Mouse (Mus musculus): ENCODE measurements around the gene Zbtb21. TPM values are rescaled to one million over a fixed set of nuclear protein-coding genes. Genes with fewer than 3 reads are reported as not detected.

The Zbtb21 gene
- polyA plus RNA-seq, 1 experiment from 2014 or later, result 8.4 TPM

- no peak overlapping the region for H3K4me2 ChIP-seq (ENCODE audit: low read length)
- H3K9ac ChIP-seq (ENCODE audit: low read length), result no peak overlapping the region
- H3K4me3 ChIP-seq (ENCODE audit: control insufficient read depth in 1 of 2, insufficient read depth in 1 of 2, low read depth in 1 of 2, low read length in 2 of 2), result no peak overlapping the region
- WGBS, result 71% methylated on average over 1 of the region's 1 CpGs
- no peaks in the 10 kb centered on the region for H3K27me3 ChIP-seq (ENCODE audit: control insufficient read depth, insufficient read depth, low read length)
- H3K4me1 ChIP-seq (ENCODE audit: control insufficient read depth in 2 of 2, insufficient read depth in 2 of 2, low read length in 2 of 2), result peaks cover 4 to 30% of the 10 kb centered on the region in 2 experiments
- no peak for ATAC-seq (ENCODE audit: insufficient number of reproducible peaks, insufficient read depth, low FRiP score, low read depth)
- no peaks in the 10 kb centered on the region for H3K9me3 ChIP-seq (ENCODE audit: control insufficient read depth, low read length)
- no peak overlapping the region for H3K27ac ChIP-seq (replicated peaks in 1 of 2; ENCODE audit: control insufficient read depth in 1 of 2, insufficient read depth in 1 of 2, low read depth in 2 of 2, low read length in 2 of 2)
- H3K36me3 ChIP-seq (ENCODE audit: control insufficient read depth, insufficient read depth, low read length), result peaks cover 5% of the 10 kb centered on the region; the same call in 1 of the 2 replicates
Measured at GRCm38 (mm10) chr16:97923700-97924099, 38.7 kb downstream of the Zbtb21 start.

GRCm38 (mm10) chr16:97922779-97923126 lies 39.7 kb downstream of the Zbtb21 start:
- peaks cover 5% of the 10 kb centered on the region; the same call in 1 of the 2 replicates for H3K36me3 ChIP-seq (ENCODE audit: control insufficient read depth, insufficient read depth, low read length)
- H3K9me3 ChIP-seq (ENCODE audit: control insufficient read depth, low read length), result no peaks in the 10 kb centered on the region
- peaks cover 4 to 30% of the 10 kb centered on the region in 2 experiments for H3K4me1 ChIP-seq (ENCODE audit: control insufficient read depth in 2 of 2, insufficient read depth in 2 of 2, low read length in 2 of 2)
- ATAC-seq (ENCODE audit: insufficient number of reproducible peaks, insufficient read depth, low FRiP score, low read depth), result no peak
- H3K9ac ChIP-seq (ENCODE audit: low read length), result peak overlapping the region; percentile 81
- peak overlapping the region in 1 of 2 experiments; percentile 83; a peak in 1 of 4 replicates for H3K27ac ChIP-seq (replicated peaks in 1 of 2; ENCODE audit: control insufficient read depth in 1 of 2, insufficient read depth in 1 of 2, low read depth in 2 of 2, low read length in 2 of 2)
- WGBS, result 2% methylated on average over 9 of the region's 9 CpGs
- peak overlapping the region; percentile 79 for H3K4me2 ChIP-seq (ENCODE audit: low read length)
- peak overlapping the region; percentile 80 to 84 for H3K4me3 ChIP-seq (ENCODE audit: control insufficient read depth in 1 of 2, insufficient read depth in 1 of 2, low read depth in 1 of 2, low read length in 2 of 2)
- no peaks in the 10 kb centered on the region for H3K27me3 ChIP-seq (ENCODE audit: control insufficient read depth, insufficient read depth, low read length)

GRCm38 (mm10) chr16:97921961-97922778 lies 40.3 kb downstream of the Zbtb21 start:
- ATAC-seq (ENCODE audit: insufficient number of reproducible peaks, insufficient read depth, low FRiP score, low read depth), result peak; percentile 87
- peak overlapping the region; percentile 81 for H3K9ac ChIP-seq (ENCODE audit: low read length)
- H3K36me3 ChIP-seq (ENCODE audit: control insufficient read depth, insufficient read depth, low read length), result peaks cover 5% of the 10 kb centered on the region; the same call in 1 of the 2 replicates
- under 1% methylated on average over 74 of the region's 75 CpGs for WGBS
- H3K27me3 ChIP-seq (ENCODE audit: control insufficient read depth, insufficient read depth, low read length), result no peaks in the 10 kb centered on the region
- peak overlapping the region; percentile 80 to 84 for H3K4me3 ChIP-seq (ENCODE audit: control insufficient read depth in 1 of 2, insufficient read depth in 1 of 2, low read depth in 1 of 2, low read length in 2 of 2)
- H3K27ac ChIP-seq (replicated peaks in 1 of 2; ENCODE audit: control insufficient read depth in 1 of 2, insufficient read depth in 1 of 2, low read depth in 2 of 2, low read length in 2 of 2), result peak overlapping the region; percentile 83
- peak overlapping the region; percentile 79 for H3K4me2 ChIP-seq (ENCODE audit: low read length)
- no peaks in the 10 kb centered on the region for H3K9me3 ChIP-seq (ENCODE audit: control insufficient read depth, low read length)
- H3K4me1 ChIP-seq (ENCODE audit: control insufficient read depth in 2 of 2, insufficient read depth in 2 of 2, low read length in 2 of 2), result peaks cover 4 to 30% of the 10 kb centered on the region in 2 experiments

GRCm38 (mm10) chr16:97920621-97921020 lies 41.8 kb downstream of the Zbtb21 start:
- no peak overlapping the region for H3K4me3 ChIP-seq (ENCODE audit: control insufficient read depth in 1 of 2, insufficient read depth in 1 of 2, low read depth in 1 of 2, low read length in 2 of 2)
- H3K36me3 ChIP-seq (ENCODE audit: control insufficient read depth, insufficient read depth, low read length), result peaks cover 5% of the 10 kb centered on the region; the same call in 1 of the 2 replicates
- H3K4me1 ChIP-seq (ENCODE audit: control insufficient read depth in 2 of 2, insufficient read depth in 2 of 2, low read length in 2 of 2), result peaks cover 4 to 30% of the 10 kb centered on the region in 2 experiments
- no peak overlapping the region for H3K9ac ChIP-seq (ENCODE audit: low read length)
- H3K27me3 ChIP-seq (ENCODE audit: control insufficient read depth, insufficient read depth, low read length), result no peaks in the 10 kb centered on the region
- peak overlapping the region; percentile 79; the same call in 1 of the 2 replicates for H3K4me2 ChIP-seq (ENCODE audit: low read length)
- no peak overlapping the region for H3K27ac ChIP-seq (replicated peaks in 1 of 2; ENCODE audit: control insufficient read depth in 1 of 2, insufficient read depth in 1 of 2, low read depth in 2 of 2, low read length in 2 of 2)
- WGBS, result 96% methylated on average over 1 of the region's 1 CpGs
- H3K9me3 ChIP-seq (ENCODE audit: control insufficient read depth, low read length), result no peaks in the 10 kb centered on the region
- no peak for ATAC-seq (ENCODE audit: insufficient number of reproducible peaks, insufficient read depth, low FRiP score, low read depth)

GRCm38 (mm10) chr16:97919793-97920192 lies 42.6 kb downstream of the Zbtb21 start:
- Histone ChIP-seq H3K9me3 (ENCODE audit: control insufficient read depth, low read length) (no peaks in the 10 kb centered on the region), H3K36me3 (ENCODE audit: control insufficient read depth, insufficient read depth, low read length) (peaks cover 5% of the 10 kb centered on the region; the same call in 1 of the 2 replicates), H3K4me1 (ENCODE audit: control insufficient read depth in 2 of 2, insufficient read depth in 2 of 2, low read length in 2 of 2) (peaks cover 4 to 30% of the 10 kb centered on the region in 2 experiments), H3K4me3 (ENCODE audit: control insufficient read depth in 1 of 2, insufficient read depth in 1 of 2, low read depth in 1 of 2, low read length in 2 of 2) (no peak overlapping the region), H3K9ac (ENCODE audit: low read length) (no peak overlapping the region), H3K4me2 (ENCODE audit: low read length) (no peak overlapping the region), H3K27me3 (ENCODE audit: control insufficient read depth, insufficient read depth, low read length) (no peaks in the 10 kb centered on the region), H3K27ac (replicated peaks in 1 of 2; ENCODE audit: control insufficient read depth in 1 of 2, insufficient read depth in 1 of 2, low read depth in 2 of 2, low read length in 2 of 2) (no peak overlapping the region)
- ATAC-seq (ENCODE audit: insufficient number of reproducible peaks, insufficient read depth, low FRiP score, low read depth), result no peak
- WGBS, result 27% methylated on average over 2 of the region's 2 CpGs

- Histone ChIP-seq H3K27ac (replicated peaks in 1 of 2; ENCODE audit: control insufficient read depth in 1 of 2, insufficient read depth in 1 of 2, low read depth in 2 of 2, low read length in 2 of 2) (no peak overlapping the region), H3K27me3 (ENCODE audit: control insufficient read depth, insufficient read depth, low read length) (no peaks in the 10 kb centered on the region), H3K9ac (ENCODE audit: low read length) (no peak overlapping the region), H3K4me3 (ENCODE audit: control insufficient read depth in 1 of 2, insufficient read depth in 1 of 2, low read depth in 1 of 2, low read length in 2 of 2) (no peak overlapping the region), H3K36me3 (ENCODE audit: control insufficient read depth, insufficient read depth, low read length) (peaks cover 8% of the 10 kb centered on the region; the same call in 1 of the 2 replicates), H3K4me1 (ENCODE audit: control insufficient read depth in 2 of 2, insufficient read depth in 2 of 2, low read length in 2 of 2) (no peaks in the 10 kb centered on the region), H3K4me2 (ENCODE audit: low read length) (no peak overlapping the region), H3K9me3 (ENCODE audit: control insufficient read depth, low read length) (no peaks in the 10 kb centered on the region)
- no peak for ATAC-seq (ENCODE audit: insufficient number of reproducible peaks, insufficient read depth, low FRiP score, low read depth)
Measured at GRCm38 (mm10) chr16:97912873-97913272, 49.5 kb downstream of the Zbtb21 start.

GRCm38 (mm10) chr16:97909356-97909755 lies 53.1 kb downstream of the Zbtb21 start:
- no peak overlapping the region for H3K9ac ChIP-seq (ENCODE audit: low read length)
- WGBS, result 93% methylated on average over 1 of the region's 1 CpGs

More at GRCm38 (mm10) chr16:97909356-97909755, 53.1 kb downstream of the Zbtb21 start:
- H3K27ac ChIP-seq (replicated peaks in 1 of 2; ENCODE audit: control insufficient read depth in 1 of 2, insufficient read depth in 1 of 2, low read depth in 2 of 2, low read length in 2 of 2), result no peak overlapping the region
- H3K4me3 ChIP-seq (ENCODE audit: control insufficient read depth in 1 of 2, insufficient read depth in 1 of 2, low read depth in 1 of 2, low read length in 2 of 2), result no peak overlapping the region
- H3K4me2 ChIP-seq (ENCODE audit: low read length), result no peak overlapping the region
- H3K4me1 ChIP-seq (ENCODE audit: control insufficient read depth in 2 of 2, insufficient read depth in 2 of 2, low read length in 2 of 2), result peaks cover 3 to 9% of the 10 kb centered on the region in 2 experiments; a peak in 3 of 4 replicates
- peaks cover 8% of the 10 kb centered on the region; the same call in 1 of the 2 replicates for H3K36me3 ChIP-seq (ENCODE audit: control insufficient read depth, insufficient read depth, low read length)
- no peak for ATAC-seq (ENCODE audit: insufficient number of reproducible peaks, insufficient read depth, low FRiP score, low read depth)
- H3K9me3 ChIP-seq (ENCODE audit: control insufficient read depth, low read length), result no peaks in the 10 kb centered on the region
- H3K27me3 ChIP-seq (ENCODE audit: control insufficient read depth, insufficient read depth, low read length), result no peaks in the 10 kb centered on the region

Measured in heart, embryonic 14.5 days (tissue).